Mouse (Mus musculus) left cerebral cortex, adult 8-10 months (tissue): ENCODE measurements around the gene Tor1b. TPM values are rescaled to one million over a fixed set of nuclear protein-coding genes. Genes with fewer than 3 reads are reported as not detected.
"Not testable (repeated sequence)": the region's sequence is repeated elsewhere in the genome, so short reads cannot be mapped to it uniquely, and the experiment has no call there.

Experiments used
- DNase-seq, 2 experiments: peaks; one replicate each; pipeline ENCODE4 v3.0.0; 2022; ENCODE audit warnings: low spot score in 2 of 2
- total RNA-seq, 4 experiments: library from RNA; stranded (reverse); gene quantifications; 2 replicates each; pipeline ENCODE4 v1.2.4; 2022

Gene Tor1b
- total RNA-seq, 4 experiments from 2014 or later: 25.8 to 29.1 (median 28.0) TPM

GRCm38 (mm10) chr2:30930846-30931245 lies 21.9 kb upstream of the Tor1b start:
- not testable (repeated sequence) for DNase-seq

GRCm38 (mm10) chr2:30931922-30932321 lies 20.8 kb upstream of the Tor1b start:
- DNase-seq: no peak

- DNase-seq: no peak
These were observed 19.7 kb upstream of the Tor1b start for GRCm38 (mm10) chr2:30933032-30933431.

DNA sequence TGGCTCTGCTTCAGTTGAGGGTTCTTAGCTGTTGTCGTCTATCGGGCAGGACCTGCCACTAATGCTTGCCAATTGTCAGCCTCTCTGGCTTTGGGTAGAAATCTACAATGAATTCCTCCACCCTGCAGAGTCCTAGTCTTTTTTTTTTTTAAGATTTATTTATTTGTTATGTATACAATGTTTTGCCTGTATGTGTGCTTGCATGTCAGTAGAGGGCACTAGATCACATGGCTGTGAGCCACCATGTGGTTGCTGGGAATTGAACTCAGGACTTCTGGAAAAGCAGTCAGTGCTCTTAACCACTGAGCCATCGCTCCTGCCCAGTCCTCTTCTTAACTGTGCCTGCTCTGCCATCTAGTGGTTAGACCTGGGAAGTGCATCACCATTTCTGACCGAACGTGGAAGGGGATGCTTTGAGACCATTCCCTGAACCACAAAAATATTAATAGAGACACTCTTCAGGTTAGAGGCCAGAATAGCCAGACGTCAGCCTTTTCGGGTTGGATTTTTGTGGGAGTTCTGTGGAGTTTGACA lies 18.8 kb upstream of the Tor1b start:
- DNase-seq: peak in 1 of 2 experiments; percentile 67

DNA sequence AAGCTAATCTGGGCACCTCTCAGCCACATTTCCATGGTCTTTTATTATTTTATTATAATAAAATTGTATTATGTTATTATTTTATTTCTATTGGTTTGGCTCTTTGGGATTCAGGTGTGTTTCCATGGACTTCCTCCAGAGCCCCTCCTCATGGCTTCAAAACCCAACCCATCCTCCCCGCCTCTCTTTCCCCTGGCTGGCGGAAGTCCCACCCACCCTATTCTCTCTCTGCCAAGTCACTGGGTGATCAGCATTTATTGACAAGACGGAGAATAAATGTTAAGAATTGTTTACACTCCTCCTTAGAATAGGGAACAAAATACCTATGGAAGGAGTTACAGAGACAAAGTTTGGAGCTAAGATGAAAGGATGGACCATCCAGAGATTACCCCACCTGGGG lies 16.0 kb upstream of the Tor1b start:
- DNase-seq: no peak

- DNase-seq: no peak
These were observed 15.0 kb upstream of the Tor1b start for GRCm38 (mm10) chr2:30937731-30938130.

GRCm38 (mm10) chr2:30938574-30938991 lies 14.2 kb upstream of the Tor1b start:
- no peak for DNase-seq

GRCm38 (mm10) chr2:30941586-30941985 lies 11.2 kb upstream of the Tor1b start:
- DNase-seq: no peak

GRCm38 (mm10) chr2:30942116-30942515 lies 10.6 kb upstream of the Tor1b start:
- DNase-seq: not testable (repeated sequence)

DNA sequence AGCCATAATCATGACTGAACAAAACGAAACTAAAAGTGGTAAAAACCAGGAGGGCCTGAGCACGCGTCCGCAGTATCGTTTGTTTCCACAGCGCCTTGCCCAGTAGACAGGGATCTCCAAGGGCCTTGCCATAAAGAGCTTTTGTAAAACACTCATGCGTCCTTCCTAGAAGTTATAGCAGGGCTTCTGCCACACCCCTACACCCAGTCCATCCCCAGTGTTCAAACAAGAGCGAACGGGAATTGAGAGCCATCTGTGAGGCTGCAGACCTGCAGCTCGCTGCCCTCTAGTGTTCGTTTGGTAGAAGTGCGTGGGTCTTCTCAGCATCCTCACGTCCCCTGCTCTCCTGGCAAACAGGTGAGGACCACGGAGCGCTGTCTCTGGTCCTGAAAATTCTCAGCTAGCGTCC lies 10.2 kb upstream of the Tor1b start:
- no peak for DNase-seq

GRCm38 (mm10) chr2:30952457-30952823 lies 319 bp upstream of the Tor1b start:
- no peak for DNase-seq

- DNase-seq: no peak
These were observed 2.0 kb downstream of the Tor1b start for GRCm38 (mm10) chr2:30954797-30955196.

GRCm38 (mm10) chr2:30957511-30957910 lies 4.8 kb downstream of the Tor1b start:
- DNase-seq: no peak

DNA sequence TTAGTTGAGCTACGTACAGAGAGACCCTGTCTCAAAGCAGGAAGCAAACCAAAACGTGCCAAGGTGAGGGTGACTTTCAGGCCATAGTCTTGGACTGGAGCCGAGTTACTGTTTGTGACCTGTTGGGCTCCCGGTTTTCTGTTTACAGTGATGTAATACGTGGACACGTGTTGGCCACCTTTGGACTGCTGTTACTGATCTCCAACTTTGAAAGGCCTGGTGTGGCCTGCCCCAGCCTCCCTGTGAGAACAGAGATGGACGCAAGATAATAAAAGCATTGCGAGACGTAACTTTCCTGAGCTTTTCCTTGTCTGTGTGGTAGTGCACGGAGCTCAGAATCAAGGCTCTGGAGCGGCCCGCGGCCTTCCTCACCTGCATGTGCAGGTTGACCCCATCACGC lies 6.0 kb downstream of the Tor1b start:
- DNase-seq: no peak

GRCm38 (mm10) chr2:30959856-30960255 lies 7.1 kb downstream of the Tor1b start:
- DNase-seq: no peak

- DNase-seq: no peak
These were observed 10.0 kb downstream of the Tor1b start for GRCm38 (mm10) chr2:30962570-30963254.

DNA sequence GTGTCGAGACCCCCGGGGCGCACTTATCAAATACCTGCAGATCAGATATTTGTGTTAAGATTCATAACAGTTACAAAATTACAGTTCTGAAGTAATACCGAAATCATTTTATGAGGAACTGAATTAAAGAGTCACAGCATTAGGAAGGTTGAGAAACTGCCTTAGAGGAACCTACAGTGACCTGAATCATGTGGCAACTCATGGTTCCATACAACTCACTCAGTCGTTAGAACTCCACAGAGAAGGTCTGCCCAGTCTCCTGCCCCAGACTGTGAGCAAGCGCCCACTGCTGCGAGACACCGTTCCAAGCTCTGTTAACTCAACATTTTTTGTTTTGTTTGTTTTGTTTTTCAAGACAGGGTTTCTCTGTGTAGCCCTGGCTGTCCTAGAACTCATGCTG lies 12.9 kb downstream of the Tor1b start:
- DNase-seq: no peak

DNA sequence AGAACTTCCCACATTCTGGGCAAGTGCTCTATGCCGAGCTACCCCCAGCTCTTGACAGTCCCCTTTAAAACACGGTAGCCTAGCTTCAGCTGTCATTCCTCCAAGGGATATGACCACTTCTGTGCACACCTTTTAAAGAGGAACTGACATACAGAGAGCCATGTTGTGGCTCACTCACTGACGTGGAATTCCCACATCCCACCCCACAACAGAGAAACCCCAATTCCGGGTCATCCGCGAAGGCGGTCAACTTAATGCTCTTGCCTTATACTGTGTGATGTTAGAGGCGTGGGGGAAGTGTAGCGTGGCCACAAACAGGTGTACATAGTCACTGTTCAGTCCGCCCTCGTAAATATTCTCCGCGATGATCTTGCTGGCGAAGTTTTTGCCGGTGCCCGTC lies 14.1 kb downstream of the Tor1b start:
- DNase-seq: no peak

DNA sequence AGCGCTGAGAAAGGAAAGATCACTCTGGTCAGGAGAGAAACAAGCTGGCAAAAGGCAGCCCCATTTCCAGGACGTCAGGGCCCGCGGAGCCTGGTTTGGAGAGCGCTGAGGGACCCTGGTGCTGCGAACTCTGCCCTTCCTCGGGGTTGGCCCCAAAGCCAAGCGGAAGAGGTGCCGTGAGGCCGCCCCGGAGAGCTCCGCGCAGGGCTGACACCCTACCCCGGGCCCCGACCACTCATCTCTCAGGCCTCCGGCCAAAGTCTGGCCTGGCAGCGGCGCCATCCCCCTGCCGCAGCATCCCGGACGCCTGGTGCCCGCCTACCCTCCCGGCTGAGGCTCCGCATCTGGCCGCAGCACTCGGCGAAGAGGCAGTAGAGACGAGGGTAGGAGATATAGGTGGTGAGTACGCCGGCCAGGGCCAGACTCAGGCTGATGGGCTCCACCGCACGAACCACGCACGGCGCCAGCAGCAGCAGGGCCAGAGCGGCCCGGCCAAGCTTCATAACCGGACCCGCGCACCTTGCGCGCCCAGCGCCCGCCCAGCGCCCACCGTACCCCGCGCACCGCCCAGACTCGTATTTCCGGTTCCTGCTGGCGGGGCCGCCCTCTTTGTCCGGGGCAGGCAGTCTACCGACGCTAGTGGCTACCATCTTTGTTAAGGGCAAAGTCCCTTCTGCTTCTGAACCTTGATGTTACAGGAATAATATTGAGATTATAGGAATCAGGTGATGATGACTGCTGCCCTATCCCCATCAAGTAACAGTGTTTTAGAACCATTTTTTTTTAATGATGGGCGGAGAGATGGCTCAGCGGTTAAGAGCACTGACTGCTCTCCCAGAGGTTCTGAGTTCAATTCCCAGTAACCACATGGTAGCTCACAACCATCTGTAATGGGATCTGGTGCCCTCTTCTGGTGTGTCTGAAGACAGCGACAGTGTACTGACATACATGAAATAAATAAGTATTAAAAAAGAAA lies 14.9 kb downstream of the Tor1b start, which contains the start of gene Tor1a:
Gene Tor1a (minus strand): TSS at position 582 of the 976 bp plus-strand sequence.
- peak; percentile 83 to 88 for DNase-seq

- DNase-seq: peak; percentile 93 to 100
These were observed 29.2 kb downstream of the Tor1b start, which contains the start of the genes BC005624 and Usp20 for GRCm38 (mm10) chr2:30981790-30982513. Gene BC005624 (minus strand): TSS chr2:30982201. Gene Usp20 (plus strand): TSS chr2:30982279.

DNA sequence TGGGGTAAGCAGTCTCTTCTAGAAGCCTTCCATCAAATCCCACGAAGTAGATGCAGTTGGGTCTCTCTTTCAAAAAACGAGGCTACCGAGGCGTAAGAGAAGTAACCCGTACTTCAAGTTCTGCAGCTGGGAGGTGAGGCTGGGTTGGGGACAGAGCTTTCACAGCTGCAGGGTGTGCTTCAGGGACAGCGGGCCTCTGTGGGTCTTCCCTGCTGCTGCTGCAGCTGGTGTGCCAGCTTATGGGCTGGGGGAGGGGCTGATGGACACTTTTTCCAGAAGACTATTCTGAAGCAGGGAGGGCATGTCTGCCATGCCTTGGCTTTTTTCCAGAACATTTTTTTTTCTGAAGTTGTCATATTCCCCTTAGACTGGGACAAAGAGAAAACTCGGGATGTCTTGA lies 30.3 kb downstream of the Tor1b start:
- DNase-seq: no peak
